Mouse (Mus musculus) kidney, postnatal 0 days (tissue): ENCODE measurements around the gene Cant1. TPM values are rescaled to one million over a fixed set of nuclear protein-coding genes. Genes with fewer than 3 reads are reported as not detected.

Source experiments
- ATAC-seq: fragments of 200-750 bp; cut with Nextera tagmentation; replicated peaks from 2 replicates; pipeline ENCODE4 v1.8.0; 2017; ENCODE audit warnings: low read depth, moderate number of reproducible peaks, moderate TSS enrichment, moderate library complexity; ENCODE audit not compliant: low FRiP score
- DNase-seq: peaks from one replicate; pipeline ENCODE4 v3.0.0-alpha.2; 2016; ENCODE audit warnings: low spot score
- H3K27ac ChIP-seq: fragments of 300-500 bp; sonication (generic); 2 replicates; pipeline ENCODE4 v1.5.1; 2014; ENCODE audit warnings: mild to moderate bottlenecking
- H3K27me3 ChIP-seq: fragments of 300-500 bp; sonication (generic); 2 replicates; pipeline ENCODE4 v1.6.1; 2014; ENCODE audit warnings: low read length, mixed read lengths; ENCODE audit not compliant: insufficient read depth
- H3K36me3 ChIP-seq: fragments of 300-500 bp; sonication (generic); 2 replicates; pipeline ENCODE4 v1.6.1; 2014; ENCODE audit warnings: low read length, mixed read lengths; ENCODE audit not compliant: insufficient read depth
- H3K4me1 ChIP-seq: fragments of 300-500 bp; sonication (generic); replicated peaks from 2 replicates; pipeline ENCODE4 v1.6.1; 2014; ENCODE audit warnings: antibody characterized with exemption, low read length, mixed read lengths; ENCODE audit not compliant: insufficient read depth
- H3K4me2 ChIP-seq: fragments of 300-500 bp; sonication (generic); 2 replicates; pipeline ENCODE4 v1.6.1; 2014; ENCODE audit warnings: mild to moderate bottlenecking, low read length, moderate library complexity, mixed read lengths
- H3K4me3 ChIP-seq: fragments of 300-500 bp; sonication (generic); replicated peaks from 2 replicates; pipeline ENCODE4 v1.5.1; 2014; ENCODE audit warnings: low read depth, low read length
- H3K9ac ChIP-seq: fragments of 300-500 bp; sonication (generic); 2 replicates; pipeline ENCODE4 v1.6.1; 2014; ENCODE audit warnings: low read depth, low read length
- H3K9me3 ChIP-seq: fragments of 300-500 bp; sonication (generic); replicated peaks from 2 replicates; pipeline ENCODE4 v1.6.1; 2016; ENCODE audit warnings: low read length, inconsistent platforms, mixed read lengths
- CTCF ChIP-seq: IDR thresholded peaks from 2 replicates; pipeline ENCODE4 v1.5.1; 2016; ENCODE audit warnings: antibody characterized with exemption, low read depth, mild to moderate bottlenecking, moderate library complexity
- WGBS: fragments of 180-500 bp; shearing (Covaris S2); extraction: QIAGEN DNeasy Blood & Tissue Kit; methylation state at CpG from one replicate; pipeline ENCODE4 v1.1.7; 2014; 5-methylcytosine and 5-hydroxymethylcytosine counted together
- polyA plus RNA-seq: library from polyadenylated mRNA; unstranded; fragments of >200 nt; fragmentation: Nextera tagmentation; extraction: Ambion mirVana; gene quantifications from 2 replicates; pipeline ENCODE4 v1.2.1, GENCODE M21; 2015

Cant1 gene
- polyA plus RNA-seq, 1 experiment from 2014 or later = 25.7 TPM

GRCm38 (mm10) chr11:118411271-118411670 lies 7.6 kb downstream of the Cant1 start:
- 43% methylated on average over 8 of the region's 8 CpGs for WGBS
- DNase-seq = peak; percentile 76
- H3K36me3 ChIP-seq = peaks cover 21% of the 10 kb centered on the region; the same call in 1 of the 2 replicates
- H3K4me1 ChIP-seq = peaks cover 11% of the 10 kb centered on the region
- no peaks in the 10 kb centered on the region for H3K9me3 ChIP-seq
- peak overlapping the region; percentile 69 for H3K27ac ChIP-seq
- H3K4me3 ChIP-seq = no peak overlapping the region
- no peak overlapping the region for H3K9ac ChIP-seq
- H3K27me3 ChIP-seq = no peaks in the 10 kb centered on the region
- peak; percentile 42; the same call in 1 of the 2 replicates for TF ChIP-seq CTCF
- no peak overlapping the region for H3K4me2 ChIP-seq
- ATAC-seq = peak; percentile 81

GRCm38 (mm10) chr11:118410479-118410878 lies 8.4 kb downstream of the Cant1 start:
- no peak overlapping the region for H3K4me3 ChIP-seq
- H3K36me3 ChIP-seq = peaks cover 22% of the 10 kb centered on the region; the same call in 1 of the 2 replicates
- peak overlapping the region; percentile 69; the same call in 1 of the 2 replicates for H3K27ac ChIP-seq
- H3K9me3 ChIP-seq = no peaks in the 10 kb centered on the region
- DNase-seq (no peak), ATAC-seq (no peak)
- no peaks in the 10 kb centered on the region for H3K27me3 ChIP-seq
- TF ChIP-seq CTCF = no peak
- H3K4me2 ChIP-seq = no peak overlapping the region
- H3K9ac ChIP-seq = no peak overlapping the region
- WGBS = 58% methylated on average over 10 of the region's 10 CpGs
- H3K4me1 ChIP-seq = peaks cover 15% of the 10 kb centered on the region

GRCm38 (mm10) chr11:118410073-118410444 lies 8.8 kb downstream of the Cant1 start:
- no peak overlapping the region for H3K4me3 ChIP-seq
- peaks cover 15% of the 10 kb centered on the region for H3K4me1 ChIP-seq
- DNase-seq = no peak
- no peaks in the 10 kb centered on the region for H3K27me3 ChIP-seq
- ATAC-seq = no peak
- H3K9me3 ChIP-seq = no peaks in the 10 kb centered on the region
- peaks cover 22% of the 10 kb centered on the region; the same call in 1 of the 2 replicates for H3K36me3 ChIP-seq
- H3K27ac ChIP-seq = no peak overlapping the region
- no peak overlapping the region for H3K4me2 ChIP-seq
- WGBS = 65% methylated on average over 1 of the region's 1 CpGs
- no peak overlapping the region for H3K9ac ChIP-seq
- TF ChIP-seq CTCF = no peak

GRCm38 (mm10) chr11:118409106-118410072 lies 9.5 kb downstream of the Cant1 start:
- ATAC-seq = no peak
- H3K36me3 ChIP-seq = peaks cover 22% of the 10 kb centered on the region; the same call in 1 of the 2 replicates

GRCm38 (mm10) chr11:118408051-118408740 lies 10.7 kb downstream of the Cant1 start:
- no peak overlapping the region for H3K4me2 ChIP-seq
- no peak for TF ChIP-seq CTCF
- H3K27ac ChIP-seq = no peak overlapping the region
- no peaks in the 10 kb centered on the region for H3K9me3 ChIP-seq
- peaks cover 15% of the 10 kb centered on the region; the same call in 1 of the 2 replicates for H3K4me1 ChIP-seq
- H3K36me3 ChIP-seq = peaks cover 22% of the 10 kb centered on the region; the same call in 1 of the 2 replicates
- H3K9ac ChIP-seq = no peak overlapping the region
- no peak for ATAC-seq
- no peak overlapping the region for H3K4me3 ChIP-seq
- DNase-seq = no peak
- WGBS = 80% methylated on average over 18 of the region's 18 CpGs
- H3K27me3 ChIP-seq = no peaks in the 10 kb centered on the region

More at GRCm38 (mm10) chr11:118409106-118410072, 9.5 kb downstream of the Cant1 start:
- Histone ChIP-seq H3K27me3 (no peaks in the 10 kb centered on the region), H3K4me3 (no peak overlapping the region), H3K4me1 (peaks cover 15% of the 10 kb centered on the region), H3K27ac (no peak overlapping the region), H3K9ac (no peak overlapping the region), H3K9me3 (no peaks in the 10 kb centered on the region), H3K4me2 (no peak overlapping the region)
- DNase-seq = no peak
- WGBS = 72% methylated on average over 12 of the region's 12 CpGs
- no peak for TF ChIP-seq CTCF

- Histone ChIP-seq H3K9ac (no peak overlapping the region), H3K27me3 (no peaks in the 10 kb centered on the region), H3K9me3 (no peaks in the 10 kb centered on the region), H3K27ac (no peak overlapping the region), H3K4me1 (peaks cover 13% of the 10 kb centered on the region; the same call in 1 of the 2 replicates), H3K36me3 (peaks cover 22% of the 10 kb centered on the region; the same call in 1 of the 2 replicates), H3K4me2 (no peak overlapping the region), H3K4me3 (no peak overlapping the region)
- WGBS = 76% methylated on average over 23 of the region's 23 CpGs
- TF ChIP-seq CTCF = peak; percentile 49
- DNase-seq (no peak), ATAC-seq (no peak)
These were observed 11.5 kb downstream of the Cant1 start for GRCm38 (mm10) chr11:118407318-118407910.
